Mouse (Mus musculus) spleen, postnatal 36 days (tissue): Measurements from ENCODE around the gene Yju2.
"Not testable (repeated sequence)": the region's sequence is repeated elsewhere in the genome, so short reads cannot be mapped to it uniquely, and the experiment has no call there.

Source experiments
- DNase-seq, 2 experiments: peaks; one replicate each; pipeline ENCODE4 v3.0.0; 2022; ENCODE audit warnings: low spot score in 2 of 2, mixed read lengths in 1 of 2

The Yju2 gene

DNA sequence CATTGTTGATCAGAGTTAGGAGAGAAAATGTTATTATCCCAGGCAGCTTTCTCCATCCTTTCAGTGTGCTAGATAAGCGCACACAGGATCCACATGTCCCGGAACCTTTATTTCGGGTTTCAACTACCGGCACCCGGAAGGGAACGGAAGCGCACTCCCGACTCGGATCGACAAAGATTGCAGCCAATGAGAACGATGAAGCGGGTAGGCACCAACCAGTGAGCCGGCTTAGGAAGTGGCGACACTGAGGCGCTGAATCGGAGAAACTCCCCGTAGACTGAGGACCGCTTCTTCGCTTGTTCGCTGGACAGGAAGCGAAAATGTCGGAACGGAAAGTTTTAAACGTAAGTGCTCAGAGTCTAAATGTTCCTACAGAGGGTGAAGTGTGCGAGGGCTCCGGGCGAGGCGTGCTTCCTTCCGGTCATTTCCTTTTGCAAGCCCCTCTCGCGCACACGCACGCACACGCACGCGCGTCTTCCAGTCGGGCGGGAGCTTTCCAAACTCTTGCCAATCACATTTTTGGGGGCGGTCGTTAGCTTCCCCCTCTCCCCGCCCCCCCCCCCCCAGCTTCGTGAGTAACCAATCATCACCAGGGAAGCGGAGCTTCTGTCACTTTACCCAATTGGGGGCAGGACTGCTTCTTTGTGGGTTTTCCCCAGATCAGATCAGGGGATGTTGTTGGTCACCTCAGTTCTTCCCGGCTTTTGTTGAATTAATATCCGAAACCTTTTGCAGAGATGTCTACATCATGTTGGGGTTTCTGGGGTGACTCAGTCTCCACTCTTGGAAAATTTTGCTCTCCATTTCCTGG lies at the start of gene Yju2:
Gene Yju2, plus strand, starts transcription at position 182 of the 811 bp plus-strand sequence.
- peak; percentile 89 to 92 for DNase-seq

GRCm38 (mm10) chr17:55931553-55932502 lies 27.1 kb upstream of the Yju2 start:
- peak; percentile 45 to 58 for DNase-seq

GRCm38 (mm10) chr17:55932635-55933034 lies 26.3 kb upstream of the Yju2 start:
- DNase-seq: no peak

- DNase-seq: no peak
Observed at GRCm38 (mm10) chr17:55933191-55933590, 25.7 kb upstream of the Yju2 start.

DNA sequence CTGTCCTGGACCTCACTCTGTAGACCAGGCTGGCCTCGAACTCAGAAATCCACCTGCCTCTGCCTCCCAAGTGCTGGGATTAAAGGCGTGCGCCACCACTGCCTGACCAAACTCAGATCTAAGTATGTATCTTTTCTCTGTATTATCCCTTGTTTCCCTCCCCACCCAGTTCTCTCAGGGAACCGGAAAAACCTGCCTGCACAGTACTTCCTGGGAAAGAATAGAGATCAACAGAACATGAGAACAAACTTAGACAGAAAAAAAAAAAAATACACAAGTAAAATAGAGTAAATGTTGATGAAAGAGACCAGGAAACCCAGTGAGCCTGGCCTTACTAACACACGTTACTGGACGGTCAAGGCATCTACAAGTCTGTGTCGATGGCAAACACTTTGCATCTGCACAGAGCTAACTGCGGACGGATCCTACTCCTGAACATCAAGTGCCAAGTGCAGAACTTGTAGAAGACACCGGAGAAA lies 14.5 kb upstream of the Yju2 start:
- not testable (repeated sequence) for DNase-seq

- DNase-seq: peak; percentile 91 to 92
Observed at GRCm38 (mm10) chr17:55944866-55945682, 13.8 kb upstream of the Yju2 start.

DNA sequence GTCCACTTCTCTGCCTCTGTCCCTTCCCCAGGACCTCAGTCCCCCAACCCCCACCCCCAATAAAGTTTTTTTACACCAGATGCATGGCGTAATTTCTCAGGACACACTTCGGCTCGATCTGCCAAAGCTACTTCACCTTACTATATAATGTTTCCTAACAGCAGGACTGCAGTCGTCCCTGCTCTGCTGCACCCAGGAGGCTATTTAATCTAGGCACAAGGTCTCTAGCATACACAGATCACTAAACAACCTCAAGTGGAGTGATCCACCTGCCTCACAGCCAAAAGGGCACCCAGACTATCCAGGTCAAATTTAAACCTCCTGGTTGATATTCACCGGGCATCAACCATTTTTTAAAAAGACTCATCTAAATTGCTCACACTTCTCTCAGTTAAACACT lies 13.2 kb upstream of the Yju2 start:
- DNase-seq: no peak

GRCm38 (mm10) chr17:55948647-55949046 lies 10.3 kb upstream of the Yju2 start:
- no peak for DNase-seq

DNA sequence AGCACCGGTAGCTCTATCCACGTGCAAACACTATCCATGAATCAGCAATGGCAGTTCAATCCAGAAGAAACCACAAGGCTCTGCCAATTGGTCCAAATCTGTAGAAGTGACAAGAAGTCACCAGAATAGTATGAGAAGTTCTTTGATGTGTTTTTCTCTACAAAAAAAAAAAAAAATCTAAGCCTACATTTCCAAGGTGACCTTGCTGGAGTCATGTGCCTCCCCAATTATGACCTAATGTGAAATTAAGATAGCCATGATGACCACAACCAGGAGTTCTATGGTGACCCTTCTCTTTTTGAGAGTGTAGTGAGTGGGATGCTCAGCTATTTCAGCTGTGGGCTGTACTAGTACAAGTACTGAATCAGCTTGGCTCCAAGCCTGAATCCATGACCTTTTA lies 9.5 kb upstream of the Yju2 start, which contains the start of gene Zfp119b:
Gene Zfp119b, minus strand, starts transcription at position 101 of the 400 bp plus-strand sequence.
- peak in 1 of 2 experiments; percentile 0 for DNase-seq

DNA sequence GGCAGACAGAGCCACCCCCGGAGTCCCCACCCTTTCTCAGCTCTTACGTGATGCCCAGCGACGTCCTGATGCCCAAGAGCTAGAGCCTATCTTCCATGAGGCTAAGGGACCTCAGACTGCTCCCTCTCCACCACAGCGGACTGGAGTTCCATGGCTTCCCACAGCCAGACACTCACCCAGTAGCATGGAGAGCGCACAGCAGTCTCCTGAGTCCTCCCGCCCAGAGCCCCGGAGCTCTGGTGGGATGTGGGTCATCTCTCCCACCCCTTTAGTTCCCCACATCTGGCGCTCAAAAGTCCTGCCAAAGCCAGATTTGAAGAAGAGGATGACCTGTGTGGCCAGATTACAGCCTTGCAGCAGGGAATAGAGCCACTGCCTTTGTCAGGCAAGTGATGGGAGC lies 8.3 kb upstream of the Yju2 start:
- DNase-seq: no peak

DNA sequence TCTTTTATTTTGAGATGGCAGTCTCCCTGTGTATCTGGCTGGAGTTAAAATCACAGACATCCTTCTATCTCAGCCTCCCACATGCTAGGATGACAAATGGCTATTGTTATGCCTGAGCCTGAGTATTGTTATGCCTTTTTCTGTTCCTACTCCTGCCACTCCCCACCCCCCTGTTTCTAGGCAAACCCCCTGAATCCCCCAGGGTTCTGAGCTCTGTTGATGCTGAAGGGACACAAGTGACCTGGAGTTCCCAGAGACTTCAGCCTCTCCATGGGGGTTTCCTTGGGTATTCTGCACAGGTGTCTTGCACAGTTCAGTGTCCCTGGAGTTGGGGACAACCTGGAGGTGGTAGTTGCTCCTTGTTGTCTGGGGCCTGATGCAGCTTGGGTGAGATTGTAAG lies 6.9 kb upstream of the Yju2 start:
- no peak for DNase-seq

DNA sequence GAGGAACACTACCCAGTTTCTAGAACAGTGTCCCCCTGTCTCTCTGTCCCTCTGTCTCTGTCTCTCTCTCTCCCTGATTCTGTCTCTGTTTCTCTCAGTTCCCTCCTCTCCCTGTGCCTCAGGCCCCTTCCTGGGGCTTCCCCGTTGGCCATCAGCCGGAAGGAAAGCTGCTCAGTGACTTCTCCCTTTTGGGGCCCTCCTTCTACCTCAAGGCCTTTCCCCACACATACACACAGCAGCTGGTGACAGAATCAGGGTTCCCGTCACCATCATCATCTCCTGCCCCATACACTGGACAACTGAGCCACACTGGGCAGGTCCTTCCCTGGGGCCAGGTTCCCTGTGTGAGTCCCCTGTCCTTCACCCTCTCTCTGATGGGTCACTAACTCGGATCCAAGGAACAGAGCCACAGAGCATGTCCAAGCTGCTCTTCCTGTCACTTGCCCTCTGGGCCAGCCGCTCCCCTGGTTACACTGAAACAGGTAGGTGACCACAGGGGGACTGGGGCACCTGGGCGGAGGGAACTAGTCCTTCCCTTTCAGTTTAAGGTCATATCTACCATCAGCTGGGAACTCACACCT lies 6.4 kb upstream of the Yju2 start, which contains the start of gene Ebi3:
Gene Ebi3, plus strand, starts transcription at position 194 of the 581 bp plus-strand sequence.
- DNase-seq: peak; percentile 70 to 76

GRCm38 (mm10) chr17:55953751-55954150 lies 5.1 kb upstream of the Yju2 start:
- no peak for DNase-seq

DNA sequence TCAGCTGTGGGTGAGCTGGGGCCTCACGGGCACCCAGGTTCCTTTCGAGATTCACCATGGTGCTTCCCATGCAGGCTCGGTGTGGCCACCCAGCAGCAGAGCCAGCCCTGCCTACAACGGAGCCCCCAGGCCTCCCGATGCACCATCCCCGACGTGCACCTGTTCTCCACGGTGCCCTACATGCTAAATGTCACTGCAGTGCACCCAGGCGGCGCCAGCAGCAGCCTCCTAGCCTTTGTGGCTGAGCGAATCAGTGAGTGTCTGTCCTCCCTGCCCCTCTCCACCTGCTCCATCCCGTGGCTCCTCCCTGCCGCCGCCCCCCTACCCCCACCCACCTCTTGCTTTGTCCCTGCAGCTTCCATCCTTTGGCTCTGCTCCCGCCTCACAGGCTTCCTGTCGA lies 4.7 kb upstream of the Yju2 start:
- no peak for DNase-seq

DNA sequence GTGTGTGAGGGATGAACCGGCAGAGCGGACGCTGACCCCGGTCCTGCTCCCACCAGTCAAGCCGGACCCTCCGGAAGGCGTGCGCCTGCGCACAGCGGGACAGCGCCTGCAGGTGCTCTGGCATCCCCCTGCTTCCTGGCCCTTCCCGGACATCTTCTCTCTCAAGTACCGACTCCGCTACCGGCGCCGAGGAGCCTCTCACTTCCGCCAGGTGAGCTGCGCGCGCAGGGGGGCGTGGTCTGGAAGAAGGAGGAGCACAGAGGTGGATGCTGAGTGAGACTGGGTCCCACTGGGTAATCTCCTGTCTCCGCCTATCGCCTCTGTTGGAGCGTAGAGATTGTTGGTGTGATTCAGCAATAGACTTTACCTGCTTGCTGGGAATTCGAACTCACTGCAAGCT lies 2.8 kb upstream of the Yju2 start:
- peak in 1 of 2 experiments; percentile 41 for DNase-seq

DNA sequence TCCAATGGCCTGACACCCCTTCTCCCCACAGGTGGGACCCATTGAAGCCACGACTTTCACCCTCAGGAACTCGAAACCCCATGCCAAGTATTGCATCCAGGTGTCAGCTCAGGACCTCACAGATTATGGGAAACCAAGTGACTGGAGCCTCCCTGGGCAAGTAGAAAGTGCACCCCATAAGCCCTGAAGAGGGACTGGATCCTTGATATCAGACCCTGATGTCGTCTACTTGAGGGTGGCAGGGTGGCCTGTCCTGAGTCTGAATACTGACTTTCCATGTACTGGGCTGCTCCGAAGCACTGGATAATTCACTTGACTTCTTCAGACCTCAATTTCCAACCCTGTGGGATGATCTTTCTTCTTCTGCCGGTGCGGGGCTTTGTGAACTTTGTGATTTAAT lies 2.3 kb upstream of the Yju2 start:
- no peak for DNase-seq

DNA sequence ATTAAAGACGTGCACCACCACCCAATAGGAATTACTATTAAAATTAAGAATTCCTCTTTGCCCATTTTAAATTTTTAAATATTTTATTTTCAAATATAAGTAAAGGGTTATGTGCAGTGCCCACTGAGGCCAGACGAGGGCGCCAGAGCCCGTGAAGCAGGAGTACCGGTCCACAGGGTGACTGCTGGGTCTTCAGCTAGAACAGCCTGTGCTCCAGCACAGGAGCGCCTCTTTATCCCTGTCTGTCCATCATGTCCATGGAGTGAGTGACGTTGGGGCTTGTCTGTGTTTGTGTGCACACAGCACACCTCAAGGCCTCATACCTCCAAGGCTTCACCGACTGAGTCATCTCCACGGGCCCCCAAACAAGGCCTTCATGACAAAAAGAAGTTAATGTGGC lies 1.7 kb upstream of the Yju2 start:
- DNase-seq: peak; percentile 51 to 69

- DNase-seq: no peak
Observed at GRCm38 (mm10) chr17:55957726-55958583, 944 bp upstream of the Yju2 start.

- DNase-seq: no peak
Observed at GRCm38 (mm10) chr17:55958584-55958886, 364 bp upstream of the Yju2 start.
